Mouse (Mus musculus): Measurements from ENCODE around the gene Ppp1r14a.

DNA sequence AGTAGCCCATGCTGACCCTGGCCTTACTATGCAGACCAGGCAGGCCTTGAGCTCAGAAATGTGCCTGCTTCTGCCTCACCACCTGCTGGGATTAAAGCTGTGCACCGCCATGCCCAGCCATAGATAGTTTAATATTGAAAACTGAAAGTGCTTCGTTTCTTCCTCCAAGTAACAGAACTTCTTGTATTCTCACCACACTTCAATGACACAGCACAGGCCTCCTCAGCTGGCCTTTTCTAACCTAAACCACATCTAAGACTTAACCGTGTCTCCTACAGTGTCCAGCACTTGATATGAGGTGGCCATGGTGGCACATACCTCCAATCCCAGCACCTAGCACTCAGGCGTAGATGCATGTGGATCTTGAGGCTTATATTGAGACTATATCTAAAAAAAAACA is 18.7 kb upstream of the Ppp1r14a start:
- TF ChIP-seq CTCF (IDR thresholded peaks at IDR 0.05; ENCODE audit: extremely low read depth, insufficient read length, insufficient replicate concordance, low read depth, low read length), result no peak
- TF ChIP-seq POLR2A (IDR thresholded peaks at IDR 0.05; ENCODE audit: low read depth, low read length), result no peak

Measured in small intestine, adult 2 months (tissue).